Mouse (Mus musculus) testis, adult 2 months (tissue): Measurements from ENCODE around the gene Rhbdd2.

Experiments used
- CTCF ChIP-seq: fragments of 200-500 bp; IDR thresholded peaks from 2 replicates; pipeline ENCODE4 v1.5.1; 2012; ENCODE audit warnings: low read depth, mild to moderate bottlenecking, inconsistent platforms, low read length, moderate library complexity; ENCODE audit not compliant: control insufficient read depth, insufficient read depth, insufficient replicate concordance
- POLR2A ChIP-seq: fragments of 200-500 bp; IDR thresholded peaks from 2 replicates; pipeline ENCODE4 v1.6.1; 2012; ENCODE audit warnings: low read depth, mild to moderate bottlenecking, inconsistent platforms, low read length, moderate library complexity; ENCODE audit not compliant: control insufficient read depth

DNA sequence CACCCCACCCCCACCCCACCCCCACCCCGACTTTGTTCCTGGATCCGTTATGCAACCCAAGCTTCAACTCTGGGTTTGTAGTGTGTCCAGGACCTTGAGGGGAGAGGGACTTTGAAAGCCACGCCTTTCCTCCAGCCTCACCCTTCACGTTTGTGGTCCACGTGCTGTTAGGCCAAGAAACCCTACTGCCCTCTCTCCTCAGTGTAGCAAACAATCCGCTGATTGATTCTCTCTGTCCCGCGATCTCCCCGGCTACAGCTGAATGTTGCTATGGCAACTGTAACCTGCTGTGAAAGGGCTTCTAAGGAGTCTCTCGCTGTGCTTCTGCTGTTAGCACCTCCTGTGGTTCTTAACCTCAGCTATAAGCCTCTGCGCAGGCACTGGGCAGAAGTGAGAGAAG, 42.4 kb downstream of the Rhbdd2 start:
- TF ChIP-seq POLR2A (no peak), CTCF (no peak)
